Mouse (Mus musculus) forelimb bud, embryonic 11.5 days (tissue): ENCODE measurements around the gene Clcnka.

Experiments used
- DNase-seq: peaks from one replicate; pipeline ENCODE4 v3.0.0-alpha.2; 2012; ENCODE audit warnings: low read depth, low spot score

Clcnka gene

DNA sequence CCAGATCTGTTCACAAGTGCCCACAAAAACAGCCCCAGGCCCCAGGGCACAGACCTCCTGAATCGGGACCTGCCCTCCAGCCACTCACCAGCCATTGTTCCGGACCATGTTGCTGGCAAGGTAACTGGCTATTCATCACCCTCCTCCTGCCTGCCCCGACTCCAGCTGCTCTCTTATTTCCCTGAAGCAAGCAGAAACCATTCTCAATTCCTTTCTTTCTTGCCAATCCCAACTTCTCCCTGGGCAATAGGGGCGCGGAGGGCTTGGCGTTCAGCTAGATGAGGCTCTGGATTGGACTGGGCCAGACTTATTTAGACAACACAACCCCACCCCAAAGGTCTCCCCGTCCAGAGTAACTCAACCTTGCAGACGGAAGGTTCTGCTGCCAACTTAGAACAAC is 18.9 kb downstream of the Clcnka start:
- DNase-seq = no peak

DNA sequence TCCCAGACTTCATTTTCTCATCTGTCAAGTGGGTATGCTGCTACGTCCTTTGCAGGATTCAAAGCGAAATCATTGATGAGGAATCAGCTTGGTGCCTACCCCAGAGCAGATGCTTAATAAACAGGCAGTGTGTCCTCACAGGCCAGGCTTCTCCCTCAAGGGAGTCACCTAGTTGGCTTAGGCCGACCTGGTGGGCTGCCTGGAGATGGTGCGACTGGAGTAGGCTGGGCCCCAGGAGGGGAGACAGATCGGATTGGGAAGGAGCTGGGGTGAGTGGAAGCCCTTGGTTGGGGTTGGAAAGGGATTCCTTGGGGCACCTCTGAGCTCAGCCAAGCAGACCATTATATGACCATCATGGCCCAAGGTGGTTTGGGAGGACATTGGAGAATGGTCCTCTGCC is 26.1 kb downstream of the Clcnka start:
- DNase-seq = no peak

DNA sequence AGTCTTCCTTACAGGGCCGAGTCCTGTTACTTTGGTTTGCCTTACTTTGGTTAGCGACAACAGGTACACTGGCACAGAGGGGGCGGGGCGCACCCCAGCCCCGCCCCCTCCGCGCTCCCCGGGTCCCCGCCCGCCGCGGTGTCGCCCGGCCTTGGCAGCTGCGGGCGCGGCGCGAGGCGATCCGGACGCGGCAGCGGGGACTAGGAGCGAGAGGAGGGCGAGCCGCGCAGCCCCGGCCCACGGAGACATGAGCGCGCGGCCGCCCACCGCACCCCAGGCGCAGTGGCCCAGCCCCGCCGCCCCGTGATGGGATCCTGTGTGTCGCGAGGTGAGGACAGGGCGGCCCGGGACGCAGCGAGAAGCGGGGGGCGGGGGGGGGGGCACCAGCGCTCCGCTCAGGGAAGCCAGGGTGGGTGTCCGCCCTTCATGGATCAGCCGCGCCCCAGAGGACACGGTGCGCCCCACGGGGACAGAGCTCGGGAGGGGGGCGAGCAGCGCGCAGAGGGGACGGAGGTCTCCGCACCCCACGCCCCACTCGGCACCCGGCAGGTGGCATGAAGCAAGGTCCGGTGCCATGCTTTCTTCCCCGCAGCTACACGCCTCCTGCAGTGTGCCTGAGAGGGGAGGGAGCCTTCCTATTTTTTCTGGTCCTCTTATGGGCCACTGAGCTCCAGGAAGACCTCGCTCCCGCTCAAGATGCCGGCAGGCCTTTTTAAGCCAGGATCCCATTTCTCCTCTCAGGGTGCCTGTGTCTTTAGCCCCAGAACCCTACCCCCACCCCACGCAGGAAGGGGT is 30.3 kb downstream of the Clcnka start, which contains the start of gene Fam131c:
Gene Fam131c, plus strand, starts transcription at position 224 of the 795 bp plus-strand sequence.
- DNase-seq = no peak

DNA sequence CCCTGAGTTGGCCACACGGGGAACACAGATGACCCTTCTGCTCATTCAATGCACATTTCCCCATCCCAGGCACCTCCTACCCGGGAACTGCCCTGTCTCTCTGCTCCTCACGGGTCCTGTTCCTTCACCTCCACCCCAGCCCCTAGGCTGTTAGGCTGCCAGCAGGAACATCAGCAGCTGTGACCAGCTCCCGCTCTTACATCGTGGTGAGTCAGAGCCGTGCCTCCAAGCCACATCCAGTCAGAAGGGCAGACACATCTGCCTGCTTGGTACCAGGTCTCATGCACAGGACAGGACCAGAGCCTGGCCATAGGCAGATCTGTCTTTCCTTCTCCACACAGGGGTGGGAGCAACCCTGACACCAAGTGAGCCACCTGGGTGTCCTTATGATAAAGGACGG is 32.6 kb downstream of the Clcnka start:
- DNase-seq = no peak

DNA sequence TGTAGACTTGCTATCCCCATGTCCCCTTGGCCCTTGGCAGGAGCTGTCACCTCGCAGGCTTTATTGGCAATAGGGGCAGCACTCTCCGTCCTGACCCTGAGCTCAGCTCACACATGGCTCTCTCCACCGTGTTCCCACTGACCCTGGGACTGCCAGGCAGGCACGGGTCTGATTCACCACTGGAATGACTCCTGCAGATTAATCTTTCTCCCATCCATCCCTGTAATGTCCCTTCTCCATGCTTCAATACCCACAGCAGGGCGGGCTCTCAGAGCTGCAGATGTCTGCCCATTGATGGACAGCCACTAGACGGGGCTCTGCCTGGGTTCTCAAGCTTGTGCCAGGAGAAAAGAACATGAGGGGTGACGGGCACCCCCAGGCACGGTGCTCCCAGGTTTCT is 33.4 kb downstream of the Clcnka start:
- no peak for DNase-seq

DNA sequence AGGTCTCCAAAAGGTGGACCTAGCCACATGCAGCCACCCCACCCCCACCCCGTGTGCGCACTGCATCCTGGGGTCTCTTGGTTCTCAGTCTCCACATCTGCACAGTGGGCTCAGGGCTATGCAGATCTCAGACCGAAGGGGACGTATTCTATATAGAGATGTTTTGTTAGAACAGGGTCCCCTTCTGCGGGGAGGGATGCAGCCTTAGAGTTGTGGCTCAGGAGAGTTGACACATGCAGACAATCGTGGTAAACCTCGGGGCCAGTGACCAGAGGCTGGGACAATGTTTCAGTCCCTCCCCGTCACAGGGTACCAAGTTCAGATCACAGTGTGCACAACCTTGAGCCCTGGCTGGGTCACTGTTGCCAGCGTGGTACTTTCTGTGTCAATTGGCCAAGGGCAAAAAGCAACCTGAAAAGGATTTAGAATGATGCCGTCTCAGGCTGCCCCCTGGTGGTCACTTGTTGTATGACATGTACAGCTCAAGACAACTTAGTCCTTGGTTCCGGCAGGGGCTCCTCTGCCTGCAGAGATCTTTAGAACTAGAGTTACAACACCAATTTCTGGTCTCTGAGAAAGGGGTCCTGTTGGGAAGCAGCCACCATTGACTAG is 35.5 kb downstream of the Clcnka start:
- DNase-seq = peak; percentile 80

DNA sequence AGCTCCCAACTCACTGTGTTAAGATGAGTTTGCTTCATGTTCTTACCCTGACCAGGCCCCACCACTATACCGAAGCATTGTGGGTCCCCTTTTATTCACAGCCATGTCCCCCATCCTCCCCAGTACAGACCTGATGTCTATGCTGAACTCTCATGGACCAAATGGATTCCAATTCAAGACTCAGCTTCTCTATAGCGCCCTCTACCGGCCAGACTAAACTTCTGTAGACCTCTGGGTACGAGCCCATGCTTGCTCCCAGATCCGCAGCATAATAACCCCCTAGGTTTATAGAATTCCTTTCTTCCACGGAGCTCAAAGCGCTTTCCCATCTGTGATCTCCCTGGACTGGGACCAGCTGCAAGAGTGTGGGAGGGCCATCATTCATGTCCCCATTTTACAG is 37.7 kb downstream of the Clcnka start:
- peak; percentile 69 for DNase-seq

DNA sequence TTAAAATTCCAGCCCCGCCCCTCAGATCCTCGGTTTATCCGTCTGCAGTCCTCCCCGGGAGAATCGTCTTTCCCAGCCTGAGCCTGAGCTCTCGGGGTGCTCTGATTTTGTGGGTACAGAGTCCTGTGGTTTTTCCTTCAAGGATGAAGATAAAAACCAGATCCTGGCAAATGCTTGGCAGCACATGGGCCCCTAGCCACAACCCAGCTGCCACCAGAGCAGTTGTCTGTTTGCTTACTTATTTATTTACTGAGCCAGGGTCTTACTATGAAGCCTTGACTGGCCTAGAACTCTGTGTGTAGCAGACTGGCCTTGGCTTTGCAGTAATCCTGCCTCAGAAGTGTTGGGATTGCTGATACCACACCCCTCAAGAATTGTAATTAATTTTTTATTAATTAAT is 39.3 kb downstream of the Clcnka start:
- DNase-seq = no peak

DNA sequence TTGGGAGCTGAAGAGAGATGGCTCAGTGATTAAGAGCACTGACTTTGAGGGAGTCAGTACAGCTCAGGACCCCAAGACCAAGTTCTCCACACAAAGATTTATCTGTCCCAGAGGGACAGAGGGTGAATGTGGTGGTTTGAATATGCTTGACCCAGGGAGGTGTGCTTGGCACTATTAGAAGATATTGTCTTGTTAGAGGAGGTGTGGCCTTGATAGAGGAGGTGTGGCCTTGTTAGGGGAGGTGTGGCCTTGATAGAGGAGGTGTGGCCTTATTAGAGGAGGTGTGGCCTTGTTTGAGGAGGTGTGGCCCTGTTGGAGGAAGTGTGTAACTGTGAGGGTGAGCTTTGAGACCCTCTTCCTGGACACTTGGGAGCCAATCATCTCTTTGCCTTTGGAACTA is 40.7 kb downstream of the Clcnka start:
- DNase-seq = no peak

DNA sequence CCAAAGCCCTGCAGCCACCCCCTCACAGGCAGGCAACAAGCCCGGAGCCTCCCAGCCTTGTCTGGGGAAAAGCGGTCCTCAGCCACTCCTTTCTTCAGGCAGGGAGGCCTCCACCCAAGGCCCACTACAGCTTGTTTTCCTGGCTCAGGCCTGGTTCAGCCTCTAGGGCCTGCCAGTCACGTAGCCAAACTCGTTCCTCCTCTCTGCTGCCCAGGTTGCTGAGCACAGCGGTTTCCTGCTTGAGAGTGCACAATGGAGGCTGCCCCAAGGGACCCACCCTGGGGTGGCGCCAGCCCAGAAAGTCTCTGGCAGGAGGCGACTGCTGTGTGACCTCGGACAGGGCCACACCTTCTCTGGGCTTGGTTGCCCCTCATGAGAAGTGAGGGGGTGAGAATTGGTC is 44.7 kb downstream of the Clcnka start:
- no peak for DNase-seq

DNA sequence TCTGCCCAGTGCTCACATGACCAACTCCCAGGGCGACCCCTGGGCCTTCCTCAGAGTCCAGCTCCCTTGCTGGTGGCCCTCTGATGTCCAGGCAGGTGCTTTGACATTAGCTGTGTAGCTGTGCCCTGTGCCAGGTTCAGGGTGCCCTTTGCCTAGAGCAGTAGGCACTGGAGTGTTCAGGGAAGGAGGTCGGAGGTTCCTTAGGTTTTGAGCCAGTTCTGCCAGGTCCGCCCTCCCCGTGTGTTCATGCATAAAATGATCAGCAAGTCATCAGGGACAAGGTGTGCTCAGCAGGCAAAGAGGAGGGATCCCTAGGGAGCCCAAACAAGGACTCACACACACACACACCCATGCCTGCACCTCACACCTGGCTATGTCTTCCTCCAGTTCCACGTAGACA is 45.5 kb downstream of the Clcnka start:
- DNase-seq = no peak

DNA sequence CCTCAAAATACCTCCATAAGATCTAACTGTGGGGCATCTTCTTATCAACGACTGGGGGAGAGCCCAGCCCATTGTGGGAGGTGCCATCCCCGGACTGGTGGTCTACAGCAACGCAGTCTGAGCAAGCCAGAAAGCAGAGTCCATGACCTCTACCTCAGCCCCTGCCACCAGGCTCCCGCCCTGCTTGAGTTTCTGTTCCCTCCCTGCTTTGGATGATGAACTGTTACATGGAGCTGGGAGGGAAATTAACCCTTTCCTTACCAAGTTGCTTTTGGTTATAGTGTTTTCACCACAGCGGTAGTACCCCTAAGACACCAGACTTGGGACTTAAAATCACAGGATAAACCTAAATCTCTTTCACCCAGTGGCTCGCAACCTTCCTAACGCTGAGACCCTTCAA is 46.6 kb downstream of the Clcnka start:
- DNase-seq = no peak

DNA sequence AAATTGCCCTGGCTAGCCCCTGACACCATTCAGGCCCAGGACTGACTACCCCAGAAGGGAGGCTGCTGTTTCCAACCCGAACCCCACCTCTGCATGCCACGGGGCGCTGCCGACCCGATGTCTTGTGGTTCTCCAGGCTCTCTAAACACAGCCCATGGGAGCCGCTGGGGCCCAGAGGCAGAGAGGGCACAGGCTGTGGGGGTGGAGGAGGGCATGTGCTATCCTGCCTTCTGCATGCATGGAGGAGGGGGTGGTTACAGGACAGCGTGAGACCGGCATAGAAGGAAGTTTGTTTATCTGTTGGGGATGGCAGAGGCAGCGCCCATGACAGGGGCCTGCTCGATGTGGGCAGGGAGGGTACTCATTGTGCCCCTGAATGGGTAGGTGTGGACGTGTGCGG is 48.5 kb downstream of the Clcnka start:
- no peak for DNase-seq

DNA sequence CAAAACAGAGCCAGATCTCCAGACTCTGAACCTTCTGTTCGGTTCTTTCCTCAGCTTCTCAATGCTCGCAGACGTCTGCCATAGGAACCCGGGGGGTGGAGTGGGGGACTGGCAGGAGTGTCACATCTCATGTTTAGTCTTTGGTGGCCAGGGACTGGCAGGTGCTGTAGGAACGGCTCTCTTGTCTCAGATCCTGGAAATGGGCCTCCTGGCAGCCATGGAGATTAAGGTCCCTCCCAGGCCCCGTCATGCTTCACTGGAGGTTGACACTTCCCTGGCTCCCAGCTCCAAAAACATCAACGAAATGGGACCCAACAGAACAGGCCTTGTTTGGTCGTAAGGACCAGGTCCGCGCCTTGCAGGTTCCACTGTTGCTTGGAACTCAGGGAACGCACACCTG is 49.9 kb downstream of the Clcnka start:
- no peak for DNase-seq

DNA sequence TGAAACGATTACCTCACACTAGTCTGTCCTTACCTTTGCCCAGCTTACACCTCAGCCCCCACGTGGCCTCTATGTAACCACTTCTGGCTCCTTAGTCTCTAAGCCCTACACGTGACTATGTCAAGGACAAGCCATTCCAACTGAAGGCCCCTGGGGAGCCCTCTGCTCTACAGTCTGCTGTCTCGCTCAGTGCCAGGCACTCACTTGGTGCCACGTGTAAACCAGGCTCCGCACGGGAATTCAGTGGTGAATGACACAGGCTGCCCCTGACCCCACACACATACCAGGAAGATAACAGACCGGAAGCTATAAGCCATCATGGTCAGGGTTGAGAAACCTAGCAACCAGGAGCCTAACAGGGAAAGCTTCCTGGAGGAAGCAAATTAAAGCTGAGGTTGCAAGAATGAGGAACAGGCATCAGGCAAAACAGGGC is 51.1 kb downstream of the Clcnka start:
- DNase-seq = no peak

DNA sequence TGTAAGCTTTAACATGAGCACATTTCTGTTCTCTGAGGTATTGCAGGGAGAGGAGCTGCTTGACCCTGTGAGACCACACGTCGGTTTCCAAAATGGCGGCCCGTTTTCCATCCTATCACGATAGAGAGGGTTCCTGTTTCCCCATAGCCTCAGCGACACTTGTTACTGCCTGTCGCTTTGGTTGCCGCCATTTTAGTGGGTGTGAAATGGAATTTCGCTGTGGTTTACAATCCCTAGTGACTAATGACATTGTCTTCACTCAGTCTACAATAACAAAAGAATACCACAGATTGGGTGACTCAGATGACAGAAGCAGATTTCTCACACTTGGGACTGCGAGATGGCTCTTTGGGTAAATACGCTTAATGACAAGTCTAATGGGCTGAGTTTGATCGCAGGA is 53.3 kb downstream of the Clcnka start:
- no peak for DNase-seq

DNA sequence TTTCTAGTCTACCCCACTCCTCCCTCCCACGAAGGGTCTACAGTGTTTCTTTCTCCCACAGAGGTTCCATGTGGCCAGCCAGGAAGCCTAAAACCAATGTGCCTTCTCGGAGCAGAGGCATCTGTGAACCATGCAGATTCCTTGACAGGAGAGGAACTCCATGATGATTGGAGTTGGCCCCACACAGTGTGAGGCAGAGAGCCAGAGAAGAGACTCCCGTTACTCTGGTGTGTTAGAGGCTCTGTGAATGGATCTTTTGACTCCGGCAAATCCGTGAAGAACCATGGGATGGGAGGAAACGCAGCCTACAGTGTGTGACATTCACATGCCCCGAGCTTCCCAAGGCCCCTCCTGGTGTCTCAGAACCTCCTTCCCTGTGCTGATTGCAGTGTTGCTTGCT is 55.0 kb downstream of the Clcnka start:
- no peak for DNase-seq

DNA sequence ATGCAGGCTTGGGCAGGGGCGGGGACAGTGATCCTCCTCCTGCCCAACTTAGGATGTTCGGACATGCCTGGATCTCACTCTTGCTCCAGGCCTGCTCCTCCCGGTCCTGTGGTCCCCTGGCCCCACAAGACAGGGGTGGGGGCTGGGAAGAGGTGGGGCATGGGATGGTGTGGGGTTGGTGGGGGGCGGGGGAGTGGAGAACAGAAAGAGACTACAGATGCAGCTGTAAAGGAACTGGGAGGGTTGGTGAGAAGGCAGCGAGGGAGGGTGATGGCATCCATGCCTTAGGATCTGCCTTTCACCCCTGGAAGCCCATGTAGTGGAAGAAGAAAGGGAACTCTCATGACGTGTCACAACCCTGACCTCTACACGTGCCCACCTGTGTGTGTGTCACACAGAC is 57.0 kb downstream of the Clcnka start:
- no peak for DNase-seq

DNA sequence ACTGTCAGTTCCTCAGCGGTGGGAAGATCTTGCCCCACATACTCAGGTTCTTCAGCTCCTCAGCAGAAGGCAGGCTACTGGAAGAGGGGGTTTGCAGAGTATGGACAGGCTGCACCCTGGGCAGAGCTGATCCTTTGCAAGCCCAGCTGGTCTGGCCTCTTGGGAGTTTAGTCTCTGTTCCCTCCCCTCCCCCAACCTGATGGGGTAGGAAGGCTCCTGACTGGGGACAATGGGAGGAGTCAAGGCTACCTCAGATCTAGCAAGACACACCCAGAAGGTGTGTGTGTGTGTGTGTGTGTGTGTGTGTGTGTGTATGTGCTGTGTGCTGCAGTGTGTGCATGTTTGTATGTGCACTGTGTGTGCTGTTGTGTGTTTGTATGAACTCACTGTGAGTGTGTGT is 59.7 kb downstream of the Clcnka start:
- DNase-seq = no peak

DNA sequence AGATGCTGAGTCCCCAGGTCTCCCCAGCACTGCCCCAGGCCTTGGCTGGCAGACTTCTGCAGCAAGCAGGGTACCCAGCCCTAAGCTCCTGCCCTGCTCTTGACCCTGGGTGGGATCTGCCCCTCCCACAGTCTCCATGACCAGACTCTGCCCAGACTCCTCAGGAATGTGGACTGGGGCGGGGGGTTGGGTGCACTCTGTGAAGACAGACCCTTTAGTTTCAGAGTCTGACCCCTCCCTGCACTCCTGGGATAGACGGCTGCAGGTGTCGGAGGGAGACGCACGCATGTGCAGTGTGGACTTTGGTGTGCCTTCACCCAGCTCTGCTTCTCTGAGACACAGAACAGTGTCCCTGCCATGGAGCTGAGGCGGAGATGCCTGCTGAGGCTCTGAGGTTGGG is 60.5 kb downstream of the Clcnka start:
- peak; percentile 69 for DNase-seq

DNA sequence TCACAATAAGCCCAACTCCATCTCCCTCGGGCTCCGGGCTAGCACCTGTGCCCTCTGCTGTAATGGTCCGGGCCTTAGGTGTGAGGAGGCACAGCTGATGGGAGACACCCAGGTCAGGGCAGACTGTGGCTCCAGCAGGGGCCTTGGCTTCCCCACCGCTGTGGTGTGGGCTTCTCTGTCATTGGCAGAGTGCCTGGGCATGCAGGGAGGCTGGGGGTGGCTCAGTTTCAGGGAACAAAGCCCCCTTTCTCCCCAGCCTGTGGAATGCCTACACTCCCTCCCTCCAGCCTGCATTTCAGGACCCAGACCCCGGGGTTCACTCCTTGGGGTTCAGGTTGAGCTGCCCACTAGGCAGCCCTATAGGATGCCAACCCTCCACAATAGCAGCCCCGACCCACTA is 62.3 kb downstream of the Clcnka start:
- no peak for DNase-seq

DNA sequence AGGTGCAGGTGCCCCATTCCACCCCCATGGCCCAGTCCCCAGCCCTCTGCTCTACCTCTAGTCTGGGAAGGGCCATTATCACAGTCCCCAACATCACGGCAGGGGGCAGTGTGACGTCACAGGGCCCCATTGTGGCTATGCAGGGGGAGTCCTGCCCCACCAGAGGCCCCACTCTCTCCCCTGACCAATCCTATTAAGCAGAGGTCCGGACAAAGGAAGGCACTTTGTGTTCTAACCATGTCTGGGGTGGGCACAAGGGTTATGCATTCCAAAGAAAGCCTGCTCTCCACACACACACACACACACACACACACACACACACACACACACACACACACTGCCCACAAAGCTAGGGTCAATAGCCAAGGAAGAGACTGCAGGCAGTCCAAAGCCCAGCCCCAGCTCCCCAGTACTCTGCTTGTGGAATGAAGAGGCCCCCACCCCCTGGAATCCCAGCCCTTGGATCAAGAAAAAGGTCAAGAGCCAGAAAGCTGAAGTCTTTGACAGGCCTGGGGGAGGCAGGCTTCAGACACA is 63.2 kb downstream of the Clcnka start:
- DNase-seq = no peak

DNA sequence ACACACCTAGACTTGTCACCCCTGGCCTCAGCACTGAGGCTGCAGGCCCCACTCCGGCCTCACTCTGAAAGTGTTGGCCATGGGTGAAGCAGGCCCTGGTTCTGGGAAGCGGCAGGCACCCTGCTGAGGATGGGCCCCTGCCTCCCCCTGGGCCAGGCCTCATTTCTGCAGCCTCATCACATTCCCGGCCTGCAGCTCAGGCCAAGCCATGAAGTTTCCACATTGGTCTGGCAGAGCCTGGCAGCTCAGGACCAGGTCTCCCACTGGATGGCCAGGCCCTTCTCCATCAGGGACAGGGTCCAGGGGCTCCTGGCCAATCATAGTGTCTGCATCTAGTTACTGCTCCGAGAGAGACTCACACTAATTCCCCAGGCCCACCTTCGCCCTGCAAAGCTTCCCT is 63.8 kb downstream of the Clcnka start:
- no peak for DNase-seq
